Mouse (Mus musculus) liver, embryonic 15.5 days (tissue): Measurements from ENCODE around the gene Ralgapa1. TPM values are rescaled to one million over a fixed set of nuclear protein-coding genes. Genes with fewer than 3 reads are reported as not detected.
"Not testable (repeated sequence)": the region's sequence is repeated elsewhere in the genome, so short reads cannot be mapped to it uniquely, and the experiment has no call there.

Source experiments
- ATAC-seq: fragments of 200-750 bp; cut with Nextera tagmentation; 2 replicates; pipeline ENCODE4 v1.8.0; 2017; ENCODE audit warnings: moderate number of reproducible peaks, mild to moderate bottlenecking, moderate library complexity; ENCODE audit not compliant: insufficient read depth
- H3K27ac ChIP-seq: fragments of 300-500 bp; sonication (generic); replicated peaks from 2 replicates; pipeline ENCODE4 v1.5.1; 2015; ENCODE audit warnings: mild to moderate bottlenecking, inconsistent platforms
- H3K27me3 ChIP-seq: fragments of 300-500 bp; sonication (generic); 2 replicates; pipeline ENCODE4 v1.6.1; 2015; ENCODE audit warnings: mild to moderate bottlenecking, inconsistent platforms
- H3K36me3 ChIP-seq: fragments of 300-500 bp; sonication (generic); replicated peaks from 2 replicates; pipeline ENCODE4 v1.6.1; 2015; ENCODE audit warnings: moderate library complexity, mild to moderate bottlenecking, inconsistent platforms
- H3K4me1 ChIP-seq: fragments of 300-500 bp; sonication (generic); replicated peaks from 2 replicates; pipeline ENCODE4 v1.6.1; 2015; ENCODE audit warnings: inconsistent platforms
- H3K4me2 ChIP-seq: fragments of 300-500 bp; sonication (generic); 2 replicates; pipeline ENCODE4 v1.6.1; 2015; ENCODE audit warnings: moderate library complexity, mild to moderate bottlenecking, inconsistent platforms
- H3K4me3 ChIP-seq: fragments of 300-500 bp; sonication (generic); replicated peaks from 2 replicates; pipeline ENCODE4 v1.5.1; 2015; ENCODE audit warnings: mild to moderate bottlenecking, inconsistent platforms
- H3K9ac ChIP-seq: fragments of 300-500 bp; sonication (generic); 2 replicates; pipeline ENCODE4 v1.6.1; 2015; ENCODE audit warnings: moderate library complexity, mild to moderate bottlenecking, inconsistent platforms
- H3K9me3 ChIP-seq: fragments of 300-500 bp; sonication (generic); replicated peaks from 2 replicates; pipeline ENCODE4 v1.6.1; 2016; ENCODE audit warnings: inconsistent platforms
- WGBS: fragments of 180-500 bp; shearing (Covaris S2); methylation state at CpG from one replicate; pipeline ENCODE4 v1.1.7; 2015; ENCODE audit warnings: mixed read lengths; ENCODE audit not compliant: insufficient replicate concordance; 5-methylcytosine and 5-hydroxymethylcytosine counted together
- microRNA-seq: library from miRNA; unstranded; fragments of <30 nt; microRNA quantifications from one replicate; pipeline ENCODE4, GENCODE M21; 2016
- polyA plus RNA-seq: library from polyadenylated mRNA; unstranded; fragments of >200 nt; fragmentation: Nextera tagmentation; extraction: Ambion mirVana; gene quantifications from 2 replicates; pipeline ENCODE4 v1.2.1, GENCODE M21; 2015

The Ralgapa1 gene
- polyA plus RNA-seq, 1 experiment from 2014 or later = 3.2 TPM

DNA sequence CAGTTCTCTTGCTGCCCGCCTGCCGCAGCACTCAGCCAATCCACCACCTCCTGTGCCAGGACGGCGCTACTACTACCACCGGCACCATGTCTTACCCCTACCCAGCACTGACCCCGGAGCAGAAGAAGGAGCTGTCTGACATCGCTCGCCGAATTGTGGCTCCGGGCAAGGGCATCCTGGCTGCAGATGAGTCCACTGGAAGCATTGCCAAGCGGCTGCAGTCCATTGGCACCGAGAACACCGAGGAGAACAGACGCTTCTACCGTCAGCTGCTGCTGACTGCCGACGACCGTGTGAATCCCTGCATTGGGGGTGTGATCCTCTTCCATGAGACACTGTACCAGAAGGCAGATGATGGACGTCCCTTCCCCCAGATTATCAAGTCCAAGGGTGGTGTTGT, 255.8 kb downstream of the Ralgapa1 start, which contains the start of gene Aldoart2:
Aldoart2 (plus strand) TSS at position 34 of the 400 bp plus-strand sequence.
- Histone ChIP-seq H3K9ac (no peak within 1 kb of the TSS), H3K36me3 (no peaks in the 10 kb centered on the region), H3K27ac (no peak within 1 kb of the TSS), H3K27me3 (no peaks in the 10 kb centered on the region), H3K9me3 (no peaks in the 10 kb centered on the region), H3K4me3 (no peak within 1 kb of the TSS), H3K4me2 (no peak within 1 kb of the TSS), H3K4me1 (0 out of 2 replicates have a peak, but pooled peaks cover 4% of the 10 kb centered on the region)
- no peak for ATAC-seq
- 85% methylated on average over 19 of the region's 19 CpGs for WGBS

DNA sequence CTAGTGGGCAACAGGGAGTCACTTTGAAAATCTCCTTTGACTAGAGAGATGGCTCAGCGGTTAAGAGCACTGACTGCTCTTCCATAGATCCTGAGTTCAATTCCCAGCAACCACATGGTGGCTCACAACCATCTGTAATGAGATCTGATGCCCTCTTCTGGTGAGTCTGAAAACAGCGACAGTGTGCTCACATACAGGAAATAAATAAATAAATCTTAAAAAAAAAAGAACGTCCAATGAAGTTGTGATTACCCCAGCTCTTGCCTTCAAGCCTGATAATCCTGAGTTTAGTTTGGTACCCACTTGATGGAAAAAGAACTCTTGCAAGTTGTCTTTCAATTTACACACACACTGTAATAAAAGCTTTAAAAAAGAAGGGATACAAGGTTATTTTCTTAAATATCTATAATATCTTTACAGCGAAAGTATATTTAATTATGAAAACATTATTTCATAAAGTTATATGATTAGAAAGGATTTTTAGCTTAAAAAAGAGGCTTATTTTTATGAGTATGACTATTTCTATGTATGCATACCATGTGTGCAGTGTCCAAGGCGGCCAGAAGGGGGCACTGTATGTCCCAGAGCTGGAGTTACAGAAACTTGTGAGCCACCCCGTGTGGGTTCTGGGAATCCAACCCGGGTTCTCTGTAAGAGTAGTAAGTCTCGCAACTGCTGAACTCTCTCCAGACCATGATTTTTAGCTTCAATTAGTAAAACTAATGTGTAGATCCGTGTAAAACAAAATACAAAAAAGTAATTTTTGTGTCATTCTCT, 256.6 kb downstream of the Ralgapa1 start:
- H3K4me1 ChIP-seq = 0 out of 2 replicates have a peak, but pooled peaks cover 7% of the 10 kb centered on the region
- no peaks in the 10 kb centered on the region for H3K27me3 ChIP-seq
- no peak for ATAC-seq
- no peaks in the 10 kb centered on the region for H3K9me3 ChIP-seq
- H3K4me3 ChIP-seq = no peak overlapping the region
- no peak overlapping the region for H3K9ac ChIP-seq
- H3K27ac ChIP-seq = no peak overlapping the region
- 74% methylated on average over 9 of the region's 9 CpGs for WGBS
- H3K36me3 ChIP-seq = no peaks in the 10 kb centered on the region
- no peak overlapping the region for H3K4me2 ChIP-seq

DNA sequence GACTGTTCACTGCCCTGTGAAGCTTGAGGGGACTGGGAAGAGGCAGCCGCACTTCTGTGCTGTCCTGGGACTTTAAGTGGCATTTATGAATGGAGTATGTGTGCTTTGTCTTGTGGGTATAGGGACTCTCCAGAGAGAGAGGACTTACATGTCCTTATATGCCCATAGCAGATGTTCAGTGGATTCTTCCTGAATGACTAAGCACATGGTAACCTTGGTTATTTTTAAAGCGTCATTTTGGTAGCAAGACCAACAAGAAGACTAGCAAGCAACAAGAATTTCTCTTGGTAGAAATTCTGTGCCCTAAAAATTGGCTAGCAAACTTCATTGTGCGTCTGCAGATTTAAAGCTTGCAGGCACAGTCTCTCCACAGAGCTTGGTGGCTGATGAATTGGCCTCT, 257.2 kb downstream of the Ralgapa1 start:
- Histone ChIP-seq H3K9me3 (no peaks in the 10 kb centered on the region), H3K36me3 (no peaks in the 10 kb centered on the region), H3K4me1 (0 out of 2 replicates have a peak, but pooled peaks cover 7% of the 10 kb centered on the region), H3K9ac (no peak overlapping the region), H3K27me3 (no peaks in the 10 kb centered on the region), H3K27ac (no peak overlapping the region), H3K4me2 (no peak overlapping the region), H3K4me3 (no peak overlapping the region)
- WGBS = 73% methylated on average over 3 of the region's 3 CpGs
- no peak for ATAC-seq

DNA sequence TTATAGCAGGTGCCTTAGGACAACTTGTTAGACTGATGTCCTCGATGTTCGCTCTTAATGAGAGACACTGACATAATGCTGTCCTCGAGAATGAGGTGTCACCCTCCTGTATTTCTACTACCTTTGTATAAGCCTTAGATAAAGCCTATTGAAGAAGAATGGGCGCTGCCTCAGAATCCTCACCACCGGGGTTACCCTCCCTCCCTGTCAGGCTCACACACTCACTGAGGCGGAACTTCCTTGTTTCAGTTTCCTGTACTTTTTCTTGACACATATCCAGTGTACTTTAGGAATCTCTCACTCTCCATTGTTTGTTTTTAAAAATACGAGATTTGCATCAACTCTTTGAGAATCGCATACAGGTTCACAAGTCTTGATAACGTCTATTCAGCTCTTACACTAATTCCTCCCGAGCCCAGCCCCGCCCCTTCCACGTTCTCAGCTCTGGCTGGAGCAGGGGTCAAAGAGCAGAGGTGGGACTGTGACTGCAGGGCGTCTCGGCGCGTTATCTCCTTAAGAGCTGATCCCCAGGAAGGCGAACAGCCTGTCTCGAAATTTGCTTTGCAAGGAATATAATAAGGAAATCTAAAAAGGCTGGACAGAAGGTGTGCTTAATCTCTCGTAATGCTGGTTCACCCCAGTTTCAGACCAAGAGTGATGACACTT, 260.8 kb downstream of the Ralgapa1 start:
- H3K4me1 ChIP-seq = 0 out of 2 replicates have a peak, but pooled peaks cover 7% of the 10 kb centered on the region
- peak overlapping the region; percentile 21; the same call in 1 of the 2 replicates for H3K9ac ChIP-seq
- no peak for ATAC-seq
- H3K27ac ChIP-seq = no peak overlapping the region
- H3K36me3 ChIP-seq = no peaks in the 10 kb centered on the region
- WGBS = 11% methylated on average over 19 of the region's 19 CpGs
- H3K27me3 ChIP-seq = no peaks in the 10 kb centered on the region
- H3K4me3 ChIP-seq = peak overlapping the region; percentile 41
- peak overlapping the region; percentile 60 for H3K4me2 ChIP-seq
- no peaks in the 10 kb centered on the region for H3K9me3 ChIP-seq

DNA sequence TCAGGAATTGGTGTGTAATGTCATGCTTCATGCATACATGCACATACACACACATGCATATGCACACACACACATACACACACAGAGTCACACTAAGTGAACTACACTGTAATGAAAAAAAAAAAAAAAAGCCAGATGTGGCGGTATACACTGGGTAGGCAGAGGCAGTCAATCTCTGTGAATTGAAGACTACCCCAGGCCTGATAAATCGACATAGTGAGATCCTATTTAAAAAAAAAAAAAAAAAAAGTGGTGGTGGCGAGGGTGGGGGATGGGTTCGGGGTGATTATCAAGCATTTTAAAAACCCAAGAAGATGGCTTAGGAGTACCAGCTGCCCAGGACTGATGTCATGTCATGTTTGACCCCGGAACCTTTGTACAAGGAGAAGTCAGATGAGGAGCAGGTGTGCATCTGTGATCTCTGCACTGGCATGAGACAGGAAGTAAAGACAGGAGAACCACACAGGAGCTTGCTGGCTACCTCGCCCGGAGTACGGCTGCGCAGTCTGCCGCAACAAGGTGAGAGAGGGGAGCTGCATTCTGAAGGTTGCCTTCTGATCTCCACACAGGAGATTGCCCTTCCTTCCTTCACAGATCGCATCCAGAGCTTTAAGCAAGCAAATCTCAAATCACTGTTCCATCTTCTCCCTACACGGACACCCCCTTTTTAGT, 261.6 kb downstream of the Ralgapa1 start:
- H3K9me3 ChIP-seq = no peaks in the 10 kb centered on the region
- no peak overlapping the region for H3K4me2 ChIP-seq
- no peaks in the 10 kb centered on the region for H3K36me3 ChIP-seq
- H3K27me3 ChIP-seq = no peaks in the 10 kb centered on the region
- no peak overlapping the region for H3K4me3 ChIP-seq
- no peak overlapping the region for H3K9ac ChIP-seq
- H3K4me1 ChIP-seq = 0 out of 2 replicates have a peak, but pooled peaks cover 7% of the 10 kb centered on the region
- 66% methylated on average over 12 of the region's 12 CpGs for WGBS
- no peak overlapping the region for H3K27ac ChIP-seq
- no peak for ATAC-seq

DNA sequence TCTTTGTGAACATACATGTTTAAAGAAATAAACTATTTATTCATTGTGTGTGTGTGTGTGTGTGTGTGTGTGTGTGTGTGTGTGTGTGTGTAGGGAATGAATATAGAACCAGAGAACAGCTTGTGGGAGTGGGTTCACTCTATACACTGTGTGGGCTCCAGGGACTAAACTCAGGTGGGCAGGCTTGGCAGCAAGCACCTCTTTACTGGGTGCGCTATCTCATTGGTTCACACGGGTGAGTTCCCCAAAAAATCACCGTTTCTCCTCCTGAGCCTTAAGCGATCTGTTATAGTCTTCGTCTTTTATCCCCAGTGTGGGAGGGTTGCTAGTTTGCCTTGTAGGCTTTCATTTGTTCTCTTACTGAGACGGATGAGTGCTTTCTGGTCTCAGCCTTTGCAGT, 263.1 kb downstream of the Ralgapa1 start:
- no peak for ATAC-seq
- Histone ChIP-seq H3K27me3 (no peaks in the 10 kb centered on the region), H3K36me3 (no peaks in the 10 kb centered on the region), H3K9me3 (no peaks in the 10 kb centered on the region), H3K4me1 (0 out of 2 replicates have a peak, but pooled peaks cover 7% of the 10 kb centered on the region), H3K4me3 (no peak overlapping the region), H3K27ac (no peak overlapping the region), H3K9ac (no peak overlapping the region), H3K4me2 (no peak overlapping the region)
- 67% methylated on average over 6 of the region's 6 CpGs for WGBS

DNA sequence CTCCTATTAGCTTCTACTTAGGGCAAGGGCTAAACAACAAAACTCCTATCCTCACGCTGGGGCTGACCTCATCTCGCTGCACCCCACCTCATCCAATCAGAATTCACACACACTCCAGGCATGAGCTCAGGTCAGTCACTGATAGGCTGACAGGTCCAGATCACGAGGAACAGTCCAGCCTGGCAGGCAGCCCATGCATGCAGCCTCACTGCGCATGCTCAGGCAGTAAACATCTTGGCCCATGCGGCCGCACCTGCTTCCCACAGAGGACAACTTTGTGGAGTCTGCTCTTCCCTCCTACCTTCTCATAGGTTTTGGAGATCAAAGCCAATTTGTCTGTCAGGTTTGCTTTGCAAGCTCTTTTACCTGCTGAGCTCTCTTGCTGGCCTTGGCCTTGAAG, 266.1 kb downstream of the Ralgapa1 start:
- WGBS = 68% methylated on average over 6 of the region's 6 CpGs
- not testable (repeated sequence) for H3K4me2 ChIP-seq, ATAC-seq, H3K4me3 ChIP-seq, H3K4me1 ChIP-seq, H3K27ac ChIP-seq, H3K36me3 ChIP-seq, H3K27me3 ChIP-seq, H3K9me3 ChIP-seq, H3K9ac ChIP-seq

Small RNAs within 50 kb of the gene (microRNA-seq; reads per million reads assigned to microRNA genes)
- 2.5 reads per million, percentile 2 among the genes with 10 or more reads in this experiment for gene Gm23394

Other genes starting within 250 kb of the Ralgapa1 start
- gene Insm2, start 221.7 kb downstream of the Ralgapa1 start, polyA plus RNA-seq = not detected in 2 replicates
- 12.0 and 12.5 TPM in 2 replicates for gene Brms1l, start 15.2 kb upstream of the Ralgapa1 start, polyA plus RNA-seq